Mouse (Mus musculus) G1E-ER4 (cell line): ENCODE results near the gene Elovl6. TPM values are rescaled to one million over a fixed set of nuclear protein-coding genes. Genes with fewer than 3 reads are reported as not detected.

Experiments
- GATA1 ChIP-seq: IDR thresholded peaks from one replicate; pipeline ENCODE4 v1.8.0; 2012; ENCODE audit warnings: low read length, inconsistent platforms
- polyA plus RNA-seq: library from polyadenylated mRNA; stranded (reverse); fragments of >175 nt; gene quantifications from 2 replicates; pipeline ENCODE4 v1.2.3, GENCODE M21; 2012

Gene Elovl6
- polyA plus RNA-seq, 1 experiment = 5.2 TPM

DNA sequence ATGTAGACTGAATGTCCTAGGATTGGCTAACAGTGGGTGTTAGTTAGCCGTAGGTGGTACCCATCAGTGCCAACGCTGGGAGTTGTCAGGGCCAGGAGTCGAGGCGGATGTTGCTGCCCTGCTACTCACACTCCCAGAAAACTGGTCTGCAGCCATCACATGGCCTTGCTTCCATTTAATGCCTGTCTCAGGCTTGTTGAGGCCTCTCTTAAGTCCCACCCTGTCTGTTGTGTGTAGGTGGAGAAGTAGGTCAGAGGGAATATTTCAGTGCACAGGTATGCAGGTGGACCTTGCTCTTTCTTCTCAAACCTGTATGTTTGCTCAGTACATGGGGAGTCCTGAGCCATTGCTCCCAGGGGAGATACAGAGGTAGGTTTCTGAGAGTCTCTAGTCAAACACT lies 22.3 kb downstream of the Elovl6 start:
- TF ChIP-seq GATA1 = no peak

DNA sequence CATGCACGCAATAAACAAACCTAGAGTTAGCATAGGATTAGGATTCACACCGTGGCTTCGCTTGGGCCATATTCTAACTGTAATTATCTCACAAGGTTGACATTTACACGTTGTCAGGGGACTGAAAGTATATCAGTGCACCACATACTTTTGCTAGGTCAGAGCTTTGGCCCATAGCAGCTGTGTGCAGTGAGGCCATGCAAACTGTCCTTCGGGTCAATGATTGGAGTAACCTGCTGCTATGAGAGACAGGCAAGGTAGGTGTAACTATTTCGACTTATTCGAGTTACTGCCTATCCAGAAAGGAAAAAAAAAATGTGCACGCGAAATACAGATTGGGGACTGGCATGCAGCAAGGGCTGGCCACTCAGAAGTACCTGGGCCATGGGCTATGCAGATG lies 24.9 kb downstream of the Elovl6 start:
- TF ChIP-seq GATA1 = no peak

DNA sequence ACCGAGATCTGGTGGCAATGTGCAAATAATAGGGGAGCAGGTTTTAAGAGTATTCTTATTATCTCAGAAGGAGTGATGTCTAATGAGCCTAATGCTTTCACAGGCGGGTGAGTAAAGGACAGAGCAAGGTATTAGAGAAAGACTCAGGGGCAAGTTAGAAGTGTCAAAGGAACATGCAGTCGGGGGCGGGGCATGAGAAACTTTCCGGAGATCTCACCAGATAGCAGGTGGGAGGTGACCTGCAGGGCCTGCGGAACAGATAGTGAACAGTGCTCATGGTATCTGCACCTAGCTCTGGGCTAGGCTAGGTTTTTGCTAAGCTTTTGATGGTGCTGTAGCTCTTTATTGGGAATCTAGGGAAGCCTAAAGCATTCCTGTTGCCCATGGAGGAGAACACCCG lies 25.4 kb downstream of the Elovl6 start:
- no peak for TF ChIP-seq GATA1

DNA sequence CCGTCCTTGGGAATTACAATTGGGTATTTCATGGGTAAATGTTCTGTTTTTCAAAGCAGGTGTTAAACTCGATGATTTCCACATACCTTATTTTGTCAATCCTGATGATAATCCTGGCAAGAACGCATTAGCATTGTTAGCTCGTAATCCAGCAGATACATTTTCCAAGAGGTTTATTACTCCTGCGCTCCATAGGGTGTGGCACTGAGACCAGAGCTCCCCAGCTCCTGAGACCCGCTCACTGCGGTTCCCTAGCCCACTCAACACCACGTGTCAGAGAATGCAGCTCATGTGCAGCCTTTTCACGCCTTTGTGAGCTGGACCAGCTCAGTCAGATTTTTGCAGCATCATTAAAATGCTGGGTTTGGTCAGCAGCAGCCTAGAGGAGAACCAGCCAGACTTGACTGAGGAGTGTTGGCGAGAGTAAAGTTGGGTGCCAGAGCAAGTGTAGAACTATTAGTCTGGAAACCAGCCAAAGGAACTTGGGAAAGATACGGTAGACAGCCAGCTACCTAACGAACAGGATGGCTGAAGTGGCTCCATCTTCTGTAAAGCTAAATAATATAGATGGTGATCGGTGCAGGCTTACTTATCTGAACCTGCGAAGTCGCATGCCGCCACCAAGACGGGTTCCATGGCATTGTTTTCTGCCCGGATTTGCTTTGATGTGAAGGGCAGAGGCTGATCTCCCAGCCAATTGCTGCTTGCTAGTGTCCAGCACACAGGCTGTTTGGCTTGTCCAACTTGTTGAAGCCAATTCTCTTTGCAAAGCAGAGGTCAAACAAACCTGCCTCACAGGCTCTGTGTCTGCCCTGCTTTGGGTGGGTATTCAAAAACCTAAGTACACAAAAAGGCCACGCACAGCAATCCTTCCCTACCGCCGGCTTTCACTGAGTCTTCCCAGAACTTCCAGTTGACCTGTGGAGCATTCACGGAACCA lies 26.1 kb downstream of the Elovl6 start:
- no peak for TF ChIP-seq GATA1

DNA sequence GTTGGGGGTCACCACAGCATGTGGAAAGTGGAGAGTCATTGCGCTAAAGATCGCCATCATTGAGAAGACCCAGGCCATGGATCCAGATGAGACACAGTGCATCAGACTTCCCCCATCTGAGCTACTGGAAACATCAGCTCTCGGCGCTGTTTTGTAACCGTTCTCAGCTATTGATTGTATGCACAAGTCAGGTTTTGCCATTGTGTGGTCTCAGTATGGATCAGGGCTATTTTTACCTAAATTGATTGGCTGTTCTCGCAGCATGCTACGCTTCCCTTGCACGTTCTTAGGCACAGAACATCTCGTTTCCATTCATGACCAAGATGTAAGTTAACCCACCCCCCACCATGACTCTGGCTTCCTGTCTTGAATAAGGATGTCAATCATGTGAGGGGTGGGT lies 27.9 kb downstream of the Elovl6 start:
- TF ChIP-seq GATA1 = no peak

DNA sequence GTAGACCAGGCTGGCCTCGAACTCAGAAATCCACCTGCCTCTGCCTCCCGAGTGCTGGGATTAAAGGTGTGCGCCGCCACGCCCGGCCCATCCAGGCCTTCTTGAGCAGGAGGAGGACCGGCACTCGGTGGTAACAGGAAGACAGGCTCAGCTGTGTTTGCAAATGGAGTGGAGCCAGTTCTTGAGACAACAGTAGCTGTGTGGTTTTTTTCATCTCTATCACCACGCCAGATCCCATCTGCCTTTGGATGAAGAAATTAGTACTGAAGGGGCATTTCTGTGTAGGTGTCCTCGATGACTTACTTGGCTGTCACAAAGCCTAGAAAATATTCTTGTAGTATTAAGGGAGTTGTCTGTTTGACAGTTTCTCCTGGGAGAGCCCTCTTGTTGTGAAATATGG lies 28.9 kb downstream of the Elovl6 start:
- no peak for TF ChIP-seq GATA1

DNA sequence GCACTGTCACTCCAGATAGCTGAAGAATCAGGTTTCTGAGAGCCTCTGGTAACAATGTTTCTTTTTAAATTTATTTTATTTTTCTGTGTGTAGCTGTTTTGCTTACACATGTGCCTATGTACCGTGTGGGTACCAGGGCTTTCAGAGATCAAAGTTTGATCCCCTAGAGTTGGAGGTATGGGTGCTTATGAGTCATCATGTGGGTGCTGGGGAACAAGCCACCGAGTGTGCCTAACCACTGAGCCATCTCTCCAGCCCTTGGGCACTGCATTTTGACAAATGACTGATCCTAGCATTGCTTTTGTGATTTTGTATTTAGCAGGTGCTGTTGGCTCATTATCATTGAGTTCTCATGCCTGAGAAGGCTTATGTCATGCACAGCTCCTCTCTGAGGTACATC lies 29.7 kb downstream of the Elovl6 start:
- TF ChIP-seq GATA1 = no peak

DNA sequence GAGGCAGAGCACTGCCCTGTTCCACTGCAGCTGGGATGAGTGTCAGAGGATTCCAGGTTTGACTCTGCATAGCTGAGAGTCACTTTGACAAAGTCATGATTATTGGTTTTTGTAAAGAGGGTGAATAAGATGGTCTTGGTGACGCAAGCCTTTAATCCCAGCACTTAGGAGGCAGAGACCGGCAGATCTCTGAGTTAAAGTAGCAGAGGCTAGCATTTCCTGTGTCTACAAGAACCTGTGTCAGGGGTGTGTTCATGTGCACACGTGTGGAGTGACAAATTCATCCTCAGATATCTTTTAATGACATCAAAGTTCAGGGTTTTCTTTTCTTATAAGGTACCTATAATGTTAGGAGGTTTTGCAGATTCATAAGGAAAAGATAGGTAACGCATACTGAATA lies 30.3 kb downstream of the Elovl6 start:
- no peak for TF ChIP-seq GATA1

DNA sequence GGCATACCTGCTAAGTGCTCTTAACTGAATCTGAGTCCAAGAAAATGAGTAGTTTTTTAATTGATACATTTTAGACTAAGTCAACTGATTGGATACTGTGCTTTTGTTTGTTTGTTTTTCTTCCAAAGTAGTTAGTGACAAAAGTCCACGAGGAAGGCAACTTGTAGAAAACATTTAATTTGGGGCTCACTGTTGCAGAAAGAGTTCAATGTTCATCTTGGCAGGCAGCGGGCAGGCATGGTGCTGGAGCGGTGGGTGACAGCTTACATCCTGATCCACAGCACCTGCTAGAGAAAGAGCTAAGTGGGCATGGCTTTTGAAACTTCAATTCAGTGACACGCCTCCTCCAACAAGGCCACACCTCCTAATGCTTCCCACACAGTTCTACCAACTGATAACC lies 31.7 kb downstream of the Elovl6 start:
- TF ChIP-seq GATA1 = no peak

DNA sequence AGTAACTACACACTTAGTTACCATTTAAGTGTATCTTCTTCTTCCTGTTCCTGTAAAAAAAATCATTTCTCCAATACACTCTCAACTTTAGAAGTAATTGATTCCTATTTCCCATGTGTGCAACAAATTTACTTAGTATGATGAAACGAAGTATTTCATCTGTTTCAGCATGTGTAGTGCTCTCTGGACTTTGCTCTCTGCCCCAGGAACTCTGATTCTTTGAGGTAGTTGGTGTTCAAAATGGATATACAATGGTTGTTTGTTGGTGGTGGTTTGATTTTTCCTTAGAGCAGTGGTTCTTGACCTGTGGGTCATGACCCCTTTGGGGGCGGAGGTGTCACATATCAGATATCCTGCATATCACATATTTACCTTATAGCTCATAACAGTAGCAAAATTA lies 32.7 kb downstream of the Elovl6 start:
- TF ChIP-seq GATA1 = no peak

DNA sequence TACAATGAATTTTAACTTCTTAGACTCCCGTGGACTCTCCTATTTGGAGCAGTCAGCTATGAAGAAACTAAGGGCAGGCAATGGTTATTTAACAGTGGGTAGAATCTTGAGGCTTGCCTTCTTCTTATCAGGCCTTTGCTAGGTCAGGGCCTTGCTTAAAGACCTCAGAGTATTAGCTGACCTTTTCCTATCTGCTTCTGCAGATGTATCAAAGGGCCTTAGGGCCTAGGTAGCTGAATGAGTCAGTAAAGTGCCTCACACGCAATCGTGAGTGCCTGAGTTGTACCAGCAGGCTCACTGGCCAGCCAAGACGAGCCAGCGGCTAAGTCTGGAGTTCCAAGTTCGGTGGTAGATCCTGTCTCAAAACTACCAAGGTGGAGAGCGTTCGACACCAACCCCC lies 33.3 kb downstream of the Elovl6 start:
- no peak for TF ChIP-seq GATA1

DNA sequence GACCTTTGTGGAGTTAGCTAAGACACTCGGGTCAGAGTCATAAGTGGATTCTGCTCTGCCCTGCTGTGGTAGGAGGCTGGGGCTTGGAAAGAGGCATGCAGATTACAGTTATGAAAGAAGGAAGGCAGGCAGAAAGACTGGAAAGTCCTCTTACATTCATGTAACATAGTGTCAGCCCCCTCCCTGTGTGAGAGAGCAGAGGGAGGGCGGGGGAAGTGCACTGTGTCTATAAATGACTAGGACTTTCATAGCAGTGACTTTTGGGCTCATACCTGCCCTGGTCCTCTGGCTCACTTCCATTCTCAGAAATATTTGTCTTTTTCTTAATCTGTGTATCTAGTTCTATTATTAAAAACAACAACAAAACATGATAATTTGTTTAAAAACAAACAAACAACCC lies 33.9 kb downstream of the Elovl6 start:
- TF ChIP-seq GATA1 = no peak

DNA sequence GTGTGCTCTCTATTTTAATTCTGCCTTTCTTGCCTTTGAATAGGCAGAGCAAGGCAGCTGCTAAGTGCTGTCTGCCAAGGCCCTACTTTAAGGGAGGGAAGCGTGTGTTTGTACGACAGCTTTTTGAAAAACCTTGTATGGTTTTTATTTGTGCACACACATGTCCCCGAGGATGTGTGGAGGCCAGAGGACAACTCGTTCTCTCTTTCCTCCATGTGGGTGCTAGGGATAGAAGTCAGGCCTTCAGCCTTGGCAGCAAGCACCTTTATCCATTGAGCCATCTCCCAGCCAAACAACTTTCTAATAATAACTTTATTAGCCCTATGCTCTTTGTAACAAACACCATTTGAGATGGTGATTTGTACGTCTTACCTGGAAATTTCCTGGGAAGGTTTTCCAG lies 34.7 kb downstream of the Elovl6 start:
- TF ChIP-seq GATA1 = no peak

DNA sequence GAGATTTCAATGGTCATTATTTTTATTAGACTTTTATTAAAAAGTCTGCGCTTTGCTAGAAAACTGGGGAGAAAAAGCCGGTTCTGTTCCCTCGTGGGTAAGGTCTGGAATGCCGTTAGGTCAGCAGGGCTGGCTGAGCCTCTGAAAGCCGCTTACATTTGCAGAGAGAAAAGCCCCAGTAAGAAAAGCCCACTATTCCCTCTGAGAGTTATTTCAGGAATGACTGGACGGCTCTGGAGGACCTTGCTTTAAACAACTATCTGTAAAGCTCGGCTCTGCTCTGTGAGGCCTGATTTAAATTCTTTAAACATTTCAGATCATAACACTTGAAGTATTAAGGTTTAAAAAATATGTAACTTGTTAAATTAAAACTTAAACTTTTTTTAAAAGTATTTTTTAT lies 36.4 kb downstream of the Elovl6 start:
- no peak for TF ChIP-seq GATA1

DNA sequence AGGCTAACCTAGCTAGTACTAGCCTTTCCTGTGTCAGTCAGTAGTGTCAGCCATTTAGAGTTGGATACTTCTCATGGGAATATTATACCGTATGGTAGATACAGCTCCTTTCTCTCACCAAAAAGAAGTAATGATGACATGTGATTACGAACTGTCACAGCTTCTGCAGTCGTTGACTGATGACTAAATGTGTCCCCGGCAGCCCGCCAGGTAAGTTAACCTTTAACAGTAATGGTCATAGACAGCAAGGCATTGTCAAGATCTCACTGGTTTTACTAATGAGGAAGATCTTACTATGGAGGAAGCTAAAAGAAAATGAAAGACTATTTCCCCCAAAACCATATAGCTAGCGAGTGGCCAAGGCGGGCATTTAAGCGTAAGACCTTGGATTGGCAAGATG lies 38.8 kb downstream of the Elovl6 start:
- no peak for TF ChIP-seq GATA1

DNA sequence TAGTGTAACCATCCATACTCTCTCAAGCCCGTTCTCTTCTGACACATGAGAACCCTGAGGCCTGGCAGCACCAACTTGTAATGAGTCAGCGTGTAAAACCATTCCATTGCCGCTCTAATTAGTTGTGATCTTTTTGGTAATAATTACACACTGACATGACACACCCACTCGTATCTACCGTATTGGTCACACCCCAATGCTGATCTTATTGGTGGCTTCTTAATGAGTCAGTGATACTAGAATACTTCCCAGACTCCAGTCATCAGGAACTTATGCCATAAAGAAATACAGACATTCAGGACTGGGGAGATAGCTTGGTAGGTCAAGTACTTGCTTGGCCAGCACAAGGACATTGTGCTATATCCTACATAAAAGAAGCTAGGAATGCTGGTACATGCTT lies 39.5 kb downstream of the Elovl6 start:
- TF ChIP-seq GATA1 = no peak

DNA sequence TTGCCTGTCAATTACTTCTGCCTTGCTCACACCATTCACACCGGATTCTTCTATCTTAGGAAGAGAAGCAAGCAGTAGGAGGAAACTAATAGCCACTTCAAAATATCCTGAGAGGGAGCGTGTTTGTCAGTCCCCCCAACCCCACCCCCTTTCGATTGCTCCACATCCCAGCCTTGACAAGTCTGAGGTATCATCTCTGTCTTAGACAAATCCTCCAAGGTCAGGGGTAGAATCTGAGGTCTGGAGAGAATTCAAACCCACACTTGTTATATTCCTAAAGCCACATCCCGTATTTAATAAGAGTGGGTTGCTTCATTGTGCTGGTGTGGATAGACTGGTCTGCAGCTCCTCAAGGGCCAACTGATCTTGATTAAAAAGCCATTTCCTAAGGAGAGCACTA lies 40.8 kb downstream of the Elovl6 start:
- TF ChIP-seq GATA1 = no peak
